Mouse (Mus musculus): ENCODE measurements around the gene Chmp4b. TPM values are rescaled to one million over a fixed set of nuclear protein-coding genes. Genes with fewer than 3 reads are reported as not detected.

Chmp4b gene
- polyA plus RNA-seq, 1 experiment from 2014 or later: 13.7 TPM

DNA sequence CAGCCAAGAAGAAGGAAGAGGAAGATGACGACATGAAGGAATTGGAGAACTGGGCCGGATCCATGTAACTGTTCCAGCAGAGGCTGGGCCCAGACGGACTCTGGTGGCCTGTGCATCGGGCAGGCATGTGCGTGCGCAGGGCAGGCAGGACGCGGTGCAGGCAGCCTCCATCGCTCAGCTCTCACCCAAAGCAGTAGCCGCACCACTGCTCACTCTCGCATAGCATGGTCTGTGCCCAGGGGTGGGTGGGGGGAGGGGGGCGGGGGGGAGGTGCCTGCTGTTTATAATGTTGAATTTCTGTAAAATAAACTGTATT, 42.4 kb downstream of the Chmp4b start:
- no peak overlapping the region for H3K4me3 ChIP-seq (ENCODE audit: low read depth, low read length)
- no peak for ATAC-seq (ENCODE audit: insufficient number of reproducible peaks, low FRiP score, low TSS enrichment, low read depth)
- H3K27ac ChIP-seq (replicated peaks; ENCODE audit: low read depth, low read length): no peak overlapping the region
- 95% methylated on average over 12 of the region's 12 CpGs for WGBS
- no peaks in the 10 kb centered on the region for H3K4me1 ChIP-seq (ENCODE audit: control insufficient read depth, insufficient read depth, low read length)
- no peak overlapping the region for H3K9ac ChIP-seq (ENCODE audit: low read length)
- H3K9me3 ChIP-seq (ENCODE audit: control insufficient read depth, low read length): no peaks in the 10 kb centered on the region
- H3K27me3 ChIP-seq (ENCODE audit: control insufficient read depth, insufficient read depth, low read length): no peaks in the 10 kb centered on the region
- no peak overlapping the region for H3K4me2 ChIP-seq (ENCODE audit: low read depth, severe bottlenecking)
- no peak for DNase-seq (ENCODE audit: low spot score)
- H3K36me3 ChIP-seq (ENCODE audit: control insufficient read depth, insufficient read depth, low read length): peaks cover 15% of the 10 kb centered on the region; the same call in 1 of the 2 replicates

DNA sequence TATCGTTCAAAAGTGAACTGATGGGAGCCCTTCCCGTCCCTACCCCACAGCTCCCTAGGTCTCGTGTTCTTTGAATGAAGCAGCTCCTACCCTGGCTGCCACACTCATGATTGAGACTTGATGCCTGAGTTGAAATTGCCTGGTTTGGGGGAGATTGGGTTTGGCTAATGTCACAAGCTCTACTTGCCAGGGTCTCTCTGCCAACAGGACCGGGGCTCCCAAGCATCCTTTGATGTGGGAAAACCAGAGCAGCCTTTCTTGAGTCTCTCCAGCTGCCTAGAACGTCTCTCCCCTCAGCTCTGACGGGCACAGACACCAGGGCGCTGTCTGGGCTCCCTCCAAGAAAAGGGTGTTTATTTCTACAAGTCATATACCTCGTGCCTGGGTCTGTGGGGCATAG, 44.2 kb downstream of the Chmp4b start:
- Histone ChIP-seq H3K4me1 (ENCODE audit: control insufficient read depth, insufficient read depth, low read length) (no peaks in the 10 kb centered on the region), H3K4me2 (ENCODE audit: low read depth, severe bottlenecking) (no peak overlapping the region), H3K27me3 (ENCODE audit: control insufficient read depth, insufficient read depth, low read length) (no peaks in the 10 kb centered on the region), H3K36me3 (ENCODE audit: control insufficient read depth, insufficient read depth, low read length) (peaks cover 12% of the 10 kb centered on the region; the same call in 1 of the 2 replicates), H3K9me3 (ENCODE audit: control insufficient read depth, low read length) (no peaks in the 10 kb centered on the region), H3K27ac (replicated peaks; ENCODE audit: low read depth, low read length) (no peak overlapping the region), H3K9ac (ENCODE audit: low read length) (no peak overlapping the region), H3K4me3 (ENCODE audit: low read depth, low read length) (no peak overlapping the region)
- DNase-seq (ENCODE audit: low spot score): no peak
- WGBS: 63% methylated on average over 8 of the region's 8 CpGs
- no peak for ATAC-seq (ENCODE audit: insufficient number of reproducible peaks, low FRiP score, low TSS enrichment, low read depth)

DNA sequence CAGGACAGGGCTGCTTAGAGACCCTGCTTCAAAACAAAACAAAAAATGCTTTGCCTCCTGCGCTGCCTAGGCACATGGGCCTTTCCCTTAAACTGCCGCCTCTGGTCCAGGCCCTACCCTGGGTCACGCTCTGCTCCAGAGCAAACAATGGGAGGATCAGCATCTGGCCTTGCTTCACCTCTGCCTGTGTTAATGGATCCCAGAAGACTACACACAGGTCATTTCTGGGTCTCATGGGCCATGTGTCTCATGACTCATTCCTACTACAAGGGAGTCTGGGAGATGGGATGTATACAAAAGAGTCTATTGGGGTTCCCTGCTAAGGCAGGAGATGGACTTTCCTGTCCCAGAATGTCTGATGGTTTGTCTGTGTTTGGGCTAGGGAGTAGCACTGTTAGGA, 45.2 kb downstream of the Chmp4b start:
- Histone ChIP-seq H3K4me3 (ENCODE audit: low read depth, low read length) (no peak overlapping the region), H3K9ac (ENCODE audit: low read length) (no peak overlapping the region), H3K4me1 (ENCODE audit: control insufficient read depth, insufficient read depth, low read length) (no peaks in the 10 kb centered on the region), H3K4me2 (ENCODE audit: low read depth, severe bottlenecking) (no peak overlapping the region), H3K27me3 (ENCODE audit: control insufficient read depth, insufficient read depth, low read length) (no peaks in the 10 kb centered on the region), H3K9me3 (ENCODE audit: control insufficient read depth, low read length) (no peaks in the 10 kb centered on the region), H3K36me3 (ENCODE audit: control insufficient read depth, insufficient read depth, low read length) (peaks cover 9% of the 10 kb centered on the region; the same call in 1 of the 2 replicates), H3K27ac (replicated peaks; ENCODE audit: low read depth, low read length) (no peak overlapping the region)
- ATAC-seq (ENCODE audit: insufficient number of reproducible peaks, low FRiP score, low TSS enrichment, low read depth): no peak
- 62% methylated on average over 3 of the region's 3 CpGs for WGBS
- no peak for DNase-seq (ENCODE audit: low spot score)

DNA sequence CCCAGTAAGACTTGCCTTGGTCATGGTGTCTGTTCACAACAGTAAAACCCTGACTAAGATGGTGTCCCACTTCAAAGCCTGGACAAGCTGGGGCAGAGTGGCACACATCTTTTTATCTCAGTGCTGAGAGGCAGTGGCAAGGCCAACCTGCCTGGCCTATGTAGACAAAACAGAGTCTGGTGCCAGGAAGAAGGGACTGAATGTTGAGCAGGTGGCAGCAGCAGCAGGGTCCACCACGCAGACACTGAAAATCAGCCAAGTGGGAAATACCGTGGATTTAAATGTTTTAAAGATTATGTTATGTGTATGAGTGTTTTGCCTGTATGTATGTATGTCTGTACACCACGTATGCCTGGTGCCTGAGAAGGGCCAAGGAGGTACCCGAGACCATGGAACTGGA, 47.9 kb downstream of the Chmp4b start:
- Histone ChIP-seq H3K36me3 (ENCODE audit: control insufficient read depth, insufficient read depth, low read length) (peaks cover 3% of the 10 kb centered on the region; the same call in 1 of the 2 replicates), H3K4me3 (ENCODE audit: low read depth, low read length) (no peak overlapping the region), H3K4me1 (ENCODE audit: control insufficient read depth, insufficient read depth, low read length) (no peaks in the 10 kb centered on the region), H3K27ac (replicated peaks; ENCODE audit: low read depth, low read length) (no peak overlapping the region), H3K27me3 (ENCODE audit: control insufficient read depth, insufficient read depth, low read length) (no peaks in the 10 kb centered on the region), H3K4me2 (ENCODE audit: low read depth, severe bottlenecking) (no peak overlapping the region), H3K9ac (ENCODE audit: low read length) (no peak overlapping the region), H3K9me3 (ENCODE audit: control insufficient read depth, low read length) (no peaks in the 10 kb centered on the region)
- no peak for DNase-seq (ENCODE audit: low spot score)
- WGBS: 95% methylated on average over 4 of the region's 4 CpGs
- ATAC-seq (ENCODE audit: insufficient number of reproducible peaks, low FRiP score, low TSS enrichment, low read depth): no peak

DNA sequence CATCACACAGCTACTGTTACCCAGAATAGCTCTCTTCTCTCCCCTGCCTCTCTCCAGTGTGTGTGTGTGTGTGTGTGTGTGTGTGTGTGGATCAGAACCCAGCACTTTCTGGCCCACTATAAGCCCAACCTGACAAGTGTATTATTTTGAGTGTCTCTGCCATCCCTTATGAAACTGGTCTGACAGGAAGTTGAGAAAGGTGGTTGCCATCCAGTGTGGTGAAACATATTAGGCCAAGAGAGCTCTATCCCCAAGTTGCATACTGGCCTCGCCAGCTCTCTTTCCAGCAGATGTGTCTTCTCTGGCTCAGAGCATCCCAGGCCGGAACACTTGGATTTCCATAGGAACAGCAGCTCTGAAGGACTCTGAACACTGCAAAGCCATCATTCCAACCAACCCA, 48.7 kb downstream of the Chmp4b start:
- no peaks in the 10 kb centered on the region for H3K27me3 ChIP-seq (ENCODE audit: control insufficient read depth, insufficient read depth, low read length)
- no peak for ATAC-seq (ENCODE audit: insufficient number of reproducible peaks, low FRiP score, low TSS enrichment, low read depth)
- no peaks in the 10 kb centered on the region for H3K4me1 ChIP-seq (ENCODE audit: control insufficient read depth, insufficient read depth, low read length)
- H3K4me2 ChIP-seq (ENCODE audit: low read depth, severe bottlenecking): no peak overlapping the region
- no peak for DNase-seq (ENCODE audit: low spot score)
- WGBS: 90% methylated on average over 2 of the region's 2 CpGs
- H3K9ac ChIP-seq (ENCODE audit: low read length): no peak overlapping the region
- H3K27ac ChIP-seq (replicated peaks; ENCODE audit: low read depth, low read length): no peak overlapping the region
- H3K4me3 ChIP-seq (ENCODE audit: low read depth, low read length): no peak overlapping the region
- H3K36me3 ChIP-seq (ENCODE audit: control insufficient read depth, insufficient read depth, low read length): no peaks in the 10 kb centered on the region
- no peaks in the 10 kb centered on the region for H3K9me3 ChIP-seq (ENCODE audit: control insufficient read depth, low read length)

DNA sequence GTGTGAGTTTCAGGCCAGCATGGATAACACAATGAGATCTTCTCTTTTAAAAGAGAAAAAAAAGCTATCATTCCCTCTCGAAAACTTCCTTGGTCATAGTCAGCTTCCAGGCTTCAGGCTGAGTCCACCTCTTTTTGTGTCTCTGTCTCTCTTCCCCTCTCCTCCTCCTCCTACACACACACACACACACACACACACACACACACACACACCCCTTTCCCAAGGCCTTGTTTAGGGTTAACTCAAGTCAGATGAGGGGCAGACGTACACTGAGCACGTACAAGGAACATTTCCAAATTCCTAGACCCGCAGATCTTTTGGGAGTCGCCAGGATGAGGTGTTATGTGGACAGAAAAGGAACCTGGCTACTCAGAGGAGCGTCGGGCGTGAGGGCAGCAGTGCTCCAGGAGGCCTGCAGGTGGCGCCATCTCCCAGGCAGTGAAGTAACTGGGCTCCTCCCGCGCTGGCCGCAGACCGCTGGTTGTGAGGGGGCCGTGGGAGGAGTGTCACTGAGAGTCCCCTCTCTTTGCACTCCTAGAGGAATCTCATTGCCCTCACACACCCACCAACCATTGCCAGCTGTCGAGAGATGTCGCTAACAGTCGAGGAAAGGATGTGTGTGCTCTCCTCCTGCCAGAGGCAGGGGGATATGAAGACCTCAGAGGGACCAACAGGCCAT, 51.3 kb downstream of the Chmp4b start:
- H3K27me3 ChIP-seq (ENCODE audit: control insufficient read depth, insufficient read depth, low read length): no peaks in the 10 kb centered on the region
- H3K4me2 ChIP-seq (ENCODE audit: low read depth, severe bottlenecking): no peak overlapping the region
- H3K27ac ChIP-seq (replicated peaks; ENCODE audit: low read depth, low read length): no peak overlapping the region
- DNase-seq (ENCODE audit: low spot score) (peak; percentile 87), ATAC-seq (ENCODE audit: insufficient number of reproducible peaks, low FRiP score, low TSS enrichment, low read depth) (peak; percentile 44; the same call in 1 of the 2 replicates)
- no peak overlapping the region for H3K9ac ChIP-seq (ENCODE audit: low read length)
- H3K36me3 ChIP-seq (ENCODE audit: control insufficient read depth, insufficient read depth, low read length): no peaks in the 10 kb centered on the region
- H3K4me3 ChIP-seq (ENCODE audit: low read depth, low read length): no peak overlapping the region
- H3K4me1 ChIP-seq (ENCODE audit: control insufficient read depth, insufficient read depth, low read length): 0 out of 2 replicates have a peak, but pooled peaks cover 2% of the 10 kb centered on the region
- 5% methylated on average over 17 of the region's 17 CpGs for WGBS
- H3K9me3 ChIP-seq (ENCODE audit: control insufficient read depth, low read length): no peaks in the 10 kb centered on the region

DNA sequence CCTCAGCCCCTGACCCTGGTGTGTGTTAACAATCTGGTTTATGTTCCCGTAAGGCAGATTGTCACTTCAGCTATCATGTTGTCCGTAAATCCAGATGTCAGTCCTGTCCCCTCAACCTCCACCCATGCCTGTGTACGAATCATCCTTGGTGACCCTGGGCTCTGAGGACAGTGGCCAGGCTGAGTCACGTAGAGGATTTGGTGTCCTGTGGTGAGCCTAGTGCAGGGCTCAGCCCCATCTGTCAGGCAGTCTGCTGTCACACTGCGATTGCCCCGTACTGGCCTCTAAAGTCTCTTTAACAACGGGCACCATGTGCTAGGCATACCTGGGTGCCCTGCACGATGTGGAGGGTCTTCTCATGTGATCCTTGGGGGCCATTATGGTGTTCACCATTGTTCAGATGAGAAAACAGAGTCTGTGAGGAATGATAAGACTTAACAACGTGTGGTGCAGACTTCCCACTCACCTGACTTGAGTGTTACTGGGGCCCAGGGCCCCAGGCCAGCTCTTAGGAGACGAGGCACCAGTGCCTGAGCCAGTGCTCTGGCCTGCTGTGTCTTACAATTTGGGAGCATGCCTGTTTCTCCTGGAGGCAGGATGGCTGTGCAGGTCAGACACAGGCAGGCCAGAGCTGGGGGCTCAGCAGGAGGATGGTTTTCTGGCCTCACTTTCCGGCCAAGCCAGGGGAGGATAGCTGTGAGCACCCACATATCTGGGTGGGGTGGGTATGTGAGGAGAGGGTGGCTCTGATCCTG, 55.2 kb downstream of the Chmp4b start:
- 49% methylated on average over 11 of the region's 11 CpGs for WGBS
- Histone ChIP-seq H3K36me3 (ENCODE audit: control insufficient read depth, insufficient read depth, low read length) (no peaks in the 10 kb centered on the region), H3K9me3 (ENCODE audit: control insufficient read depth, low read length) (no peaks in the 10 kb centered on the region), H3K4me1 (ENCODE audit: control insufficient read depth, insufficient read depth, low read length) (0 out of 2 replicates have a peak, but pooled peaks cover 2% of the 10 kb centered on the region), H3K27me3 (ENCODE audit: control insufficient read depth, insufficient read depth, low read length) (no peaks in the 10 kb centered on the region), H3K27ac (replicated peaks; ENCODE audit: low read depth, low read length) (no peak overlapping the region), H3K4me3 (ENCODE audit: low read depth, low read length) (no peak overlapping the region), H3K4me2 (ENCODE audit: low read depth, severe bottlenecking) (no peak overlapping the region), H3K9ac (ENCODE audit: low read length) (no peak overlapping the region)
- ATAC-seq (ENCODE audit: insufficient number of reproducible peaks, low FRiP score, low TSS enrichment, low read depth) (no peak), DNase-seq (ENCODE audit: low spot score) (no peak)

DNA sequence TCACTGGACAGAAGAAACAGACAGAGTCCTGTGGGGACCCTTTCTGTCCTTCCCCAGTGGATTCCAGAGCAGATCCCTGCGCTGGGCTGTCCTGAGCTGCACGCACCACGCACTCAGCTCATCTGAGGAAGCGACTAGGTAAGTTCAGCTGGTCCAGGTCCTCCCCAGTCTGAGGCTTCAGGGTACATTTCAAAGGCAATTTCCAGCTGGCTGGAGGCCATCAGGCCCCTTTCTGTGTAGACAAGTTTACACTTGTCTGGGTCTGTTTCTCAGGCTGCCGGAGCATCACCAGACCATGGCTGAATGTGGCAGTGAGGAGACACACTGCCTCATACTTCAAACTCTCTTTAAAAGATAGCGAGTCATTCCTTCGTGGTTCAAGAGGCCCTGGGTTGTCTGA, 55.8 kb downstream of the Chmp4b start:
- Histone ChIP-seq H3K27ac (replicated peaks; ENCODE audit: low read depth, low read length) (no peak overlapping the region), H3K4me2 (ENCODE audit: low read depth, severe bottlenecking) (no peak overlapping the region), H3K36me3 (ENCODE audit: control insufficient read depth, insufficient read depth, low read length) (no peaks in the 10 kb centered on the region), H3K27me3 (ENCODE audit: control insufficient read depth, insufficient read depth, low read length) (no peaks in the 10 kb centered on the region), H3K4me1 (ENCODE audit: control insufficient read depth, insufficient read depth, low read length) (0 out of 2 replicates have a peak, but pooled peaks cover 2% of the 10 kb centered on the region), H3K9me3 (ENCODE audit: control insufficient read depth, low read length) (no peaks in the 10 kb centered on the region), H3K9ac (ENCODE audit: low read length) (no peak overlapping the region), H3K4me3 (ENCODE audit: low read depth, low read length) (no peak overlapping the region)
- 70% methylated on average over 7 of the region's 7 CpGs for WGBS
- no peak for DNase-seq (ENCODE audit: low spot score)
- ATAC-seq (ENCODE audit: insufficient number of reproducible peaks, low FRiP score, low TSS enrichment, low read depth): no peak
